Mouse (Mus musculus) thymus, adult 2 months (tissue): ENCODE measurements at regions not wholly inside any gene's neighbourhood (a gene's known extent, or its start where the extent isn't known, plus 50 kb on each side); places are given as distances from the start of the nearest gene placed in this dataset.

Source experiments
- CTCF ChIP-seq: fragments of 200-500 bp; IDR thresholded peaks from 2 replicates; pipeline ENCODE4 v1.5.1; 2012; ENCODE audit warnings: mild to moderate bottlenecking, control low read depth, low read length, moderate library complexity, borderline replicate concordance; ENCODE audit not compliant: control insufficient read depth, poor library complexity, insufficient read depth; ENCODE audit errors: extremely low read depth
- POLR2A ChIP-seq: fragments of 200-500 bp; IDR thresholded peaks from 2 replicates; pipeline ENCODE4 v1.6.1; 2012; ENCODE audit warnings: mild to moderate bottlenecking, low read length, control low read depth, moderate library complexity; ENCODE audit not compliant: control insufficient read depth, poor library complexity, insufficient read depth; ENCODE audit errors: extremely low read depth

DNA sequence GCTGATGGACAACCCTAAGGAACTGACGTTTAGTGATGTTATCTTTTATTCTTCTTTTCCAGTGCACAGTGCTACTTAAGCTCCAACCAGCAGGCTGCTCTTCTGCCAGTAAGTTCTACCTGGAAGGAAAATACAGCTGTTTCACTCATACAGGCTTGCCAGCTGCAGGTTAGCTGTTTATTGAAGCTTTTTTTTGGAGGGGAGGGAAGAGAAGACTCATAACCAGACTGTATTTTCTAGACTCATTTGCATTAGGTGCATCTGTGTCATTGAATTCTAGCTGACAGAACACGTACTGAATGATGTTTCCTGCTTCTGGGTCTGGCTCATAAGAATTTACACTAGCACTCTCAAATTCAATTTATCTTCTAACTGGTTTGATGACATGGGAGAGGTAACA lies 513.3 kb upstream of the Igfbp7 start:
- TF ChIP-seq CTCF (no peak), POLR2A (no peak)
